Mouse (Mus musculus) limb, embryonic 15.5 days (tissue): ENCODE measurements around the gene Gpr173. TPM values are rescaled to one million over a fixed set of nuclear protein-coding genes. Genes with fewer than 3 reads are reported as not detected.
"Not testable (repeated sequence)": the region's sequence is repeated elsewhere in the genome, so short reads cannot be mapped to it uniquely, and the experiment has no call there.

Source experiments
- ATAC-seq: fragments of 200-750 bp; cut with Nextera tagmentation; 2 replicates; pipeline ENCODE4 v1.8.0; 2017; ENCODE audit warnings: low read depth, moderate TSS enrichment; ENCODE audit not compliant: insufficient number of reproducible peaks, low FRiP score, low TSS enrichment
- H3K27ac ChIP-seq: fragments of 300-500 bp; sonication (generic); 2 replicates; pipeline ENCODE4 v1.5.1; 2015; ENCODE audit warnings: moderate library complexity, mild to moderate bottlenecking, inconsistent platforms
- H3K27me3 ChIP-seq: fragments of 300-500 bp; sonication (generic); 2 replicates; pipeline ENCODE4 v1.6.1; 2015; ENCODE audit warnings: inconsistent platforms
- H3K36me3 ChIP-seq: fragments of 300-500 bp; sonication (generic); 2 replicates; pipeline ENCODE4 v1.6.1; 2015; ENCODE audit warnings: inconsistent platforms
- H3K4me1 ChIP-seq: fragments of 300-500 bp; sonication (generic); 2 replicates; pipeline ENCODE4 v1.6.1; 2015; ENCODE audit warnings: inconsistent platforms
- H3K4me2 ChIP-seq: fragments of 300-500 bp; sonication (generic); 2 replicates; pipeline ENCODE4 v1.6.1; 2015; ENCODE audit warnings: mild to moderate bottlenecking, inconsistent platforms
- H3K4me3 ChIP-seq: fragments of 300-500 bp; sonication (generic); 2 replicates; pipeline ENCODE4 v1.5.1; 2015; ENCODE audit warnings: mild to moderate bottlenecking, inconsistent platforms
- H3K9ac ChIP-seq: fragments of 300-500 bp; sonication (generic); 2 replicates; pipeline ENCODE4 v1.6.1; 2015; ENCODE audit warnings: inconsistent platforms
- H3K9me3 ChIP-seq: fragments of 300-500 bp; sonication (generic); 2 replicates; pipeline ENCODE4 v1.6.1; 2016; ENCODE audit warnings: inconsistent platforms
- WGBS: fragments of 180-500 bp; shearing (Covaris S2); methylation state at CpG from one replicate; pipeline ENCODE4 v1.1.7; 2015; 5-methylcytosine and 5-hydroxymethylcytosine counted together
- polyA plus RNA-seq: library from polyadenylated mRNA; unstranded; fragments of >200 nt; fragmentation: Nextera tagmentation; extraction: Ambion mirVana; gene quantifications from 2 replicates; pipeline ENCODE4 v1.2.1, GENCODE M21; 2015

The Gpr173 gene
- polyA plus RNA-seq, 1 experiment from 2014 or later: 4.3 TPM

DNA sequence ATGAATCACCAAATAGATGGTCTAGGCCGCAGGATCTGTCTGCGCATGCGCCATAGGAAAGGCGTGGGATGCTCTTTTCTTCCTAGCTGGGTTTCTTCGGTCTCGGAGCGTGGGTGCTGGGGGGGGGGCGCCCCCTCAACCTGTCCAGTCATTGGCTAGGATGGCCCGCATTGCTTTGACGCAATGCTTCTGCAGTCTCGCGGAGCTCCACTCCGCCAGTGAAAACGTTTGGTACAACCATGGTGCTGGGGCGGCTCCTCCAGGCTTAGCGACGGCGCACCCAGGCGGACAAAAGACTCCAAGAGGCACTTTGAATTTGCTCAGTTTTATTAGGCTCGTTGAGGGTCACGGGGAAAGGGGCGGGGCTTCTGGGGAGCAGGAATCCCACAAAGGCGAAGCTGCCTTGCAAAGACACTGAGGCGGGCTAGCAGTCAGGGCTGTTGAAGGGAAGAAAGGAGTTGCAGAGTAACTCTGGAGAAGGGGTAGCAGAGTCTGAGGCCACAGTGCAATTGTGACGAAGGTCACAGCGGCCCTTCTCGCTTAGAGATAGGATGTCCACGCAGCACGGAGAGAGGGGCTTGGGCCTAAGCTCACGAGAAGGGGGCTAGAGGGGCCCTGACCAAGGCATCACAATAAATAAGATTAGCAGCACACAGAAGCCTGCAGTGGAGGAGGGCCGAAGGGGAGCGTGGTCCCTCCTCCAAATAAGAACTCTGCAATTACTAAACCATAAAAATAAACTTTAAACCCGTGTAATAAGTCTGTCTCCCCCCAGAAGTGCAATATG lies 31.8 kb downstream of the Gpr173 start:
- Histone ChIP-seq H3K9me3 (no peaks in the 10 kb centered on the region), H3K4me3 (peak overlapping the region; percentile 31), H3K27me3 (peaks cover 34% of the 10 kb centered on the region), H3K9ac (peak overlapping the region; percentile 26), H3K4me1 (0 out of 2 replicates have a peak, but pooled peaks cover 4% of the 10 kb centered on the region), H3K36me3 (0 out of 2 replicates have a peak, but pooled peaks cover 10% of the 10 kb centered on the region), H3K27ac (peak overlapping the region; percentile 91), H3K4me2 (peak overlapping the region; percentile 42)
- 18% methylated on average over 33 of the region's 33 CpGs for WGBS
- peak; percentile 99 for ATAC-seq

DNA sequence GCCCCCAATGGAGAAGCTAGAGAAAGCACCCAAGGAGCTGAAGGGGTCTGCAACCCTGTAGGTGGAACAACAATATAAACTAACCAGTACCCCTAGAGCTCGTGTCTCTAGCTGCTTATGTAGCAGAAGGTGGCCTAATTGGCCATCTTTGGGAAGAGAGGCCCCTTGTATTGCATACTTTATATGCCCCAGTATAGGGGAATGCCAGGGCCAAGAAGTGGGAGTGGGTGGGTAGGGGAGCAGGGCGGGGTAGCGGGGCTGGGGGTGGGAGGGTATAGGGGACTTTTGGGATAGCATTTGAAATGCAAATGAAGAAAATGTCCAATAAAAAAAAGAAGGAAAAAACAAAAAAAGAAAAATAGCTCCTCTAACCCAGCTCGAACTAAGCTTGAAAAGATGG lies 32.4 kb downstream of the Gpr173 start:
- H3K9ac ChIP-seq, H3K4me1 ChIP-seq, H3K9me3 ChIP-seq, ATAC-seq: not testable (repeated sequence)
- H3K27me3 ChIP-seq: peaks cover 28% of the 10 kb centered on the region
- WGBS: 48% methylated on average over 4 of the region's 4 CpGs
- 0 out of 2 replicates have a peak, but pooled peaks cover 10% of the 10 kb centered on the region for H3K36me3 ChIP-seq
- H3K27ac ChIP-seq: peak overlapping the region; percentile 17; the same call in 1 of the 2 replicates
- peak overlapping the region; percentile 31 for H3K4me3 ChIP-seq
- H3K4me2 ChIP-seq: 0 out of 2 replicates have a peak overlapping the region, but pooled peaks have one; percentile 19

DNA sequence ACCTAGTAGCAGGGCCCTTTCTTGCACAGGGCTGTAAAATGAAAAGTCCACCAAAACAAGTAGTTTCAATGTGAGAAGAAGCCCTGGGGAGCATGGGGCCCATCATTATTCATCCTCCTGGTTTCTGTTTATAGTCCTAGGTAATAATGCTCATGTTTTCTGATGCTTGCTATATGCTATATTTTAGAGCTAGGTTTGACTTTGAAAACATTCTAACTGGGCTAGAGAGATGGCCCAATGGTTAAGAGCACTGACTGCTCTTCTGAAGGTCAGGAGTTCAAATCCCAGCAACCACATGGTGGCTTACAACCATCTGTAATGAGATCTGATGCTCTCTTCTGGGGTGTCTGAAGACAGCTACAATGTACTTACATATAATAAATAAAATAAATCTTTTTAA lies 39.1 kb downstream of the Gpr173 start:
- not testable (repeated sequence) for ATAC-seq, H3K27ac ChIP-seq, H3K4me3 ChIP-seq, H3K9ac ChIP-seq, H3K4me1 ChIP-seq, H3K36me3 ChIP-seq, H3K9me3 ChIP-seq, H3K4me2 ChIP-seq
- H3K27me3 ChIP-seq: peaks cover 19% of the 10 kb centered on the region; the same call in 1 of the 2 replicates

DNA sequence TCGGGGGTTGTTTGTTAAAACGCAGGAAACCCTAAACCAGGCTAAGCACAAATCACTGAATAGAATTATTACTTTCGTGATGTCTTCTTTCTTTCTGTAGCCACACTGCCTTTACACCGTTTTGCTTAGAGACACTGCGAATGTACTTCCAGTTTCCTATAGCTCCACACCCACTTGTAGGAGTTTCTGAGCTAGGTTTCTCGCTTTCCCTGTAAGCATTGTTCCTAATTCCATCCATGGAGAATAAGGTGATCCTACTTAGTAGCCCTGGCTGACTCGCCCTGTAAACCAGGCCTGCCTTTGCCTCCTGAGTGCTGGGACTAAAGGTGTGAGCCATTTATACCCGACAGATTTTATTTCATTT lies 40.8 kb downstream of the Gpr173 start:
- peak; percentile 24; the same call in 1 of the 2 replicates for ATAC-seq
- Histone ChIP-seq H3K9ac (no peak overlapping the region), H3K27ac (peak overlapping the region; percentile 50), H3K4me1 (no peaks in the 10 kb centered on the region), H3K36me3 (no peaks in the 10 kb centered on the region), H3K27me3 (peaks cover 13% of the 10 kb centered on the region; the same call in 1 of the 2 replicates), H3K4me2 (peak overlapping the region; percentile 47), H3K9me3 (no peaks in the 10 kb centered on the region), H3K4me3 (peak overlapping the region; percentile 51)
- 19% methylated on average over 8 of the region's 8 CpGs for WGBS

DNA sequence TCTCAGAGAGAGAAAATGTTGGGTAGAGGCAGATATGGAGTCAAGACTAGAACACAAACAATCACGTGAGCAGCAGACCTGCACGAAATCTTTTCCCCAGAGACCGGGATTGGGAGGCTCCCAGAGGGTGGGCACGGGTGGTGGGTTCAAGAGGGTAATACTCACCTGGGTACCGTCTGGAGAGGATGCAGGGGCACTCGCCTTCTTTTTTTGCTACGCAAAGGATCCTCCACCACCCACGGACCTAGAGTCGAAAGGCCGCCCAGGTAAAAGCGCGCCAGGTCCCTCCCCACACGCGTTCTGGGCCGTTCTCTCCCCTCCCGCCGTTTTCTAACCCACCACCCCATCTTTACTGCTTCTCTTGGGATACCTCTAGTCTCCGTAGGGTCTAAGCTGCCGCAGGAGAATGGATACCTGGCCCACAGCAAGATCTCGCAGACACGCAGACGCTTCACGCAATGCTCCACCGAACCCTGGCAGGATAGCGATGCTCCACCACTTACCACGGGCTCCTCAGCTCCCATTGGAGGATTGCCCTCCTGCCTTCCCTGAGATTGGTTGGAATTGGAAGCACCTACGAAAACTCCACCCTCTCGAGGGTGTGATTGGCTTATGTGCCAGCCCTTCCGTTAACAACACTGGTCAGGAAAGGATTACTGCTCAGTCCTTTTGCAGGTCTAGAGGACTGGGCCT lies 41.4 kb downstream of the Gpr173 start, which contains the start of gene Kantr:
TSS of gene Kantr (minus strand) at position 500 of the 693 bp plus-strand sequence.
- no peaks in the 10 kb centered on the region for H3K9me3 ChIP-seq
- H3K4me3 ChIP-seq: peak within 1 kb of the TSS; percentile 51
- peak within 1 kb of the TSS; percentile 47 for H3K9ac ChIP-seq
- peaks cover 13% of the 10 kb centered on the region; the same call in 1 of the 2 replicates for H3K27me3 ChIP-seq
- H3K4me2 ChIP-seq: peak within 1 kb of the TSS; percentile 47
- H3K27ac ChIP-seq: peak within 1 kb of the TSS; percentile 54
- H3K36me3 ChIP-seq: no peaks in the 10 kb centered on the region
- peak; percentile 93 for ATAC-seq
- WGBS: 15% methylated on average over 29 of the region's 29 CpGs
- H3K4me1 ChIP-seq: no peaks in the 10 kb centered on the region

DNA sequence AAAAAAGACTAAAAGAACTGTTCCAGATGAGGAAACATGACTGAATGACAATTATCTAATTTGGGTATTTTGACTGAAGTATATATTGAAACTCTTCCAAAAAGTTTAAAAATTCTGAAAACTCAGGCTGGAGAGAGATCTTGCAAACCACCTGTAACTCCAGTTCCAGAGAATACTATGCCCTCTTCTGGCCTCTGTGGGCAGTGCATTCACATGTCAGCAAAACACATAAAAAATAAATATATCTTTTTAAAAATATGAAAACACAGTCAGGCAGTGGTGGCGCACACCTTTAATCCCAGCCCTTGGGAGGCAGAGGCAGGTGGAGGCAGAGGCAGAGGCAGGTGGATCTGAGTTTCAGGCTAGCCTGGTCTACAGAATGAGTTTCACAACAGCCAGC lies 44.9 kb downstream of the Gpr173 start:
- Histone ChIP-seq H3K4me2 (no peak overlapping the region), H3K27me3 (0 out of 2 replicates have a peak, but pooled peaks cover 7% of the 10 kb centered on the region), H3K9ac (no peak overlapping the region), H3K36me3 (no peaks in the 10 kb centered on the region), H3K9me3 (no peaks in the 10 kb centered on the region), H3K27ac (no peak overlapping the region), H3K4me1 (no peaks in the 10 kb centered on the region), H3K4me3 (no peak overlapping the region)
- ATAC-seq: no peak
- 97% methylated on average over 1 of the region's 1 CpGs for WGBS

DNA sequence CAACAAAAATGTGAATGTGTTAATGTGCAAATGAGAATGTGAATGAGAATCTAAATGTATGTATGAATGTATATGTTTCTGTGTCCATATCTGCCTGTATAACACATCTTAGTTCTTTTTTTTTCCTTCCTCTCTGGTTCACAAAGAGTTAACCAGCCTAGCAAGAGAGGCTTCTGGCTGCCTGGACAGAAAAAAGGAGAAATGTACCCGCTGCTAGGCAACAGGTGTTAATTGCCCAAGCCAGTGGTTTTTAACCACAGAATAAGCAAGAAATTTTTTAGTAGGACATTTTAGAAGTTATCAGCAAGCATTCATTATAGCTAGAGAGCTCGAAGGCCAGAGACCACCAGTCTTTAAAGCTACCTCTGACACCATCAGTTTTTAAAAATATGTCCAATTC lies 45.7 kb downstream of the Gpr173 start:
- Histone ChIP-seq H3K9me3 (no peaks in the 10 kb centered on the region), H3K4me2 (no peak overlapping the region), H3K9ac (no peak overlapping the region), H3K36me3 (no peaks in the 10 kb centered on the region), H3K27me3 (0 out of 2 replicates have a peak, but pooled peaks cover 7% of the 10 kb centered on the region), H3K27ac (no peak overlapping the region), H3K4me3 (no peak overlapping the region), H3K4me1 (no peaks in the 10 kb centered on the region)
- ATAC-seq: no peak
- 31% methylated on average over 2 of the region's 2 CpGs for WGBS

DNA sequence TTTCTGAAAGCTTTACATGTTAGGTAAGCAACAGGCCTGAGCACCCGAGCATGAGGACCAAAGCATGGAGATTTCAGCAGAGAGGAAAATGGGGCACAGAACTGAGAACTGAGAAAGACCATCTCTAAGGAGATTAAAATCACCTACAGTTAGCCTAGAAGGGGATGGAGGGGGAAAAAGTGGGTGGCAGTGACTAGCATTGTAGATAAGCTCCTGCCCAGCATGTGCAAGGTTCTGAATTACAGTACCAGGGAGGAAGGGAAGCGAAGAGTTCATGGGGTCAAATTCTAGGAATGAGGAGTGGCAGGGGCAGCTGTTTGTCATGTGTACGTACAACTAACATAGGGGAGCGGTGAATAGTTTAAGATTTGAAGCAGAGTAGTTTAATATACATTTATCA lies 48.0 kb downstream of the Gpr173 start:
- Histone ChIP-seq H3K27me3 (0 out of 2 replicates have a peak, but pooled peaks cover 3% of the 10 kb centered on the region), H3K9me3 (no peaks in the 10 kb centered on the region), H3K9ac (no peak overlapping the region), H3K36me3 (no peaks in the 10 kb centered on the region), H3K4me1 (no peaks in the 10 kb centered on the region), H3K4me2 (no peak overlapping the region), H3K27ac (no peak overlapping the region), H3K4me3 (no peak overlapping the region)
- ATAC-seq: no peak
- whole genome bisulfite sequencing: 66% methylated on average over 4 of the region's 4 CpGs

DNA sequence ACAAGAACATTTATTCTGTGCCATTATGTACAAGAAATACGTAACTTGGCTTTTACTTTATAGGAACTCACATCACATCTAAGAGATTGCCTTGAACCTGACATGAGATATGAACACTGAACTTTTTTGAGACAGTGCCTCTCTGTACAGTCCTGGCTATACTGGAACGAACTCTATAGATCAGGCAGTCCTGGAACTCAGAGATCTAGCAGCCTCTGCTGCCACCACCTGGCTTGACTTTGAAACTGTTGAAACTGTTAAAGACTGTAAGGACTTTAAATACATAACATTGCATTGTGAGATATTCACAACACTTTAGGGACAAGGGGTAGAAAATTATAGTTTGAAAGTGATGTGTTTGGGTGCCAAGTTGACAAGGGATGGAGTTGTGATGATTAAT lies 60.6 kb downstream of the Gpr173 start:
- Histone ChIP-seq H3K4me2 (no peak overlapping the region), H3K9ac (no peak overlapping the region), H3K36me3 (no peaks in the 10 kb centered on the region), H3K4me3 (no peak overlapping the region), H3K9me3 (no peaks in the 10 kb centered on the region), H3K4me1 (no peaks in the 10 kb centered on the region), H3K27ac (no peak overlapping the region), H3K27me3 (peaks cover 4% of the 10 kb centered on the region; the same call in 1 of the 2 replicates)
- no peak for ATAC-seq
- 60% methylated on average over 2 of the region's 2 CpGs for WGBS

DNA sequence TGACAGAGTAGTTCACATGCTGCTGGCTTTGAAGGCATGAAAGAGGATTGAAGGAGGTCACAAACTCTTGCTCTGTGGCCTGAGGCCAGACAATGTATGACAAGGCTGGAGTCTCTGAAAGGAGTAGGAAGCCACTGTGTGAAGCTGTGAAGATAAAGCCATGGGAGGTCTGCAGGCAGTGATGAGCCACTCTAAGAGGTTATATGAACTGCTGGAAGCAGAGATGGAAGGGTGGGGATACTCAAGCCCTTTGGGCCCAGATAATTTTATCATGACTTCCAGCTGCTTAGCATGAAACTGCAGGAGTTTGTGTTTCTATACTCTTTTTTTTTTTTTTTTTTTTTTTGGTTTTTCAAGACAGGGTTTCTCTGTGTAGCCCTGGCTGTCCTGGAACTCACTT lies 61.1 kb downstream of the Gpr173 start:
- Histone ChIP-seq H3K9ac (no peak overlapping the region), H3K27me3 (peaks cover 4% of the 10 kb centered on the region; the same call in 1 of the 2 replicates), H3K4me1 (no peaks in the 10 kb centered on the region), H3K9me3 (no peaks in the 10 kb centered on the region), H3K36me3 (no peaks in the 10 kb centered on the region), H3K27ac (no peak overlapping the region), H3K4me3 (no peak overlapping the region), H3K4me2 (no peak overlapping the region)
- ATAC-seq: no peak

DNA sequence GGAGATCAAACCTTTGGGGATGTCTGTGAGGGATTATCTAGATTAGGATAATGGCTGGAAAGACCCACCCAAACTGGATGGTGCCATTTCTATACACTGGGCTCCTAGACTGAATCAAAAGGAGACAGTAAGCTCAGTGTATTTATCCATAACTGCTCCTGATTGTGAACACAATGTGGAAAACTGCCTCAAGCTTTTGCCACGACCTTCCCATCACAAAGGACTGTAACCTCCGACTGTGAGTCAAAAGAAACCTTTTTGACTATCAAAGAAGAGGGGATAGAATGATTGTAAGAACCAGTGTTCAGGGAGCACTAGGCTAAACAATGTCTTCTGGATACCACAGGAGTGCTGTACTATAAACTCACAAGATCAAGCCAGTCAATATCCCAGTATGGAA lies 62.3 kb downstream of the Gpr173 start:
- no peaks in the 10 kb centered on the region for H3K36me3 ChIP-seq
- H3K9ac ChIP-seq: no peak overlapping the region
- ATAC-seq: no peak
- no peak overlapping the region for H3K27ac ChIP-seq
- no peaks in the 10 kb centered on the region for H3K4me1 ChIP-seq
- no peak overlapping the region for H3K4me3 ChIP-seq
- peaks cover 4% of the 10 kb centered on the region; the same call in 1 of the 2 replicates for H3K27me3 ChIP-seq
- H3K4me2 ChIP-seq: no peak overlapping the region
- 85% methylated on average over 2 of the region's 2 CpGs for WGBS
- no peaks in the 10 kb centered on the region for H3K9me3 ChIP-seq
